Mouse (Mus musculus) stomach, embryonic 14.5 days (tissue): ENCODE data around the gene Ddx19b. TPM values are rescaled to one million over a fixed set of nuclear protein-coding genes. Genes with fewer than 3 reads are reported as not detected.

Source experiments
- ATAC-seq: fragments of 200-750 bp; cut with Nextera tagmentation; 2 replicates; pipeline ENCODE4 v1.8.0; 2017; ENCODE audit warnings: low read depth, moderate TSS enrichment; ENCODE audit not compliant: insufficient number of reproducible peaks, insufficient read depth, low FRiP score
- H3K27ac ChIP-seq: fragments of 300-500 bp; sonication (generic); 2 replicates; pipeline ENCODE4 v1.5.1; 2014; ENCODE audit warnings: mild to moderate bottlenecking, low read length, moderate library complexity, mixed read lengths
- H3K27me3 ChIP-seq: fragments of 300-500 bp; sonication (generic); 2 replicates; pipeline ENCODE4 v1.6.1; 2014; ENCODE audit warnings: low read length, control low read depth, mixed read lengths; ENCODE audit not compliant: control insufficient read depth, insufficient read depth
- H3K36me3 ChIP-seq: fragments of 300-500 bp; sonication (generic); 2 replicates; pipeline ENCODE4 v1.6.1; 2014; ENCODE audit warnings: mild to moderate bottlenecking, control low read depth, low read length, moderate library complexity, mixed read lengths; ENCODE audit not compliant: control insufficient read depth, insufficient read depth
- H3K4me1 ChIP-seq: fragments of 300-500 bp; sonication (generic); 2 replicates; pipeline ENCODE4 v1.6.1; 2014; ENCODE audit warnings: low read length, control low read depth, mixed read lengths; ENCODE audit not compliant: control insufficient read depth, insufficient read depth
- H3K4me2 ChIP-seq: fragments of 300-500 bp; sonication (generic); replicated peaks from 2 replicates; pipeline ENCODE4 v1.6.1; 2014; ENCODE audit warnings: low read depth, low read length, control low read depth
- H3K4me3 ChIP-seq: fragments of 300-500 bp; sonication (generic); 2 replicates; pipeline ENCODE4 v1.5.1; 2014; ENCODE audit warnings: low read depth, low read length, control low read depth
- H3K9ac ChIP-seq: fragments of 300-500 bp; sonication (generic); replicated peaks from 2 replicates; pipeline ENCODE4 v1.6.1; 2014; ENCODE audit warnings: low read depth, mild to moderate bottlenecking, control low read depth, low read length, moderate library complexity, mixed read lengths
- H3K9me3 ChIP-seq: fragments of 300-500 bp; sonication (generic); 2 replicates; pipeline ENCODE4 v1.6.1; 2016; ENCODE audit warnings: low read depth, low read length, control low read depth; ENCODE audit not compliant: control insufficient read depth
- WGBS: fragments of 180-500 bp; shearing (Covaris S2); extraction: QIAGEN DNeasy Blood & Tissue Kit; methylation state at CpG from one replicate; pipeline ENCODE4 v1.1.7; 2014; 5-methylcytosine and 5-hydroxymethylcytosine counted together
- microRNA-seq: library from miRNA; unstranded; fragments of <30 nt; microRNA quantifications from one replicate; pipeline ENCODE4, GENCODE M21; 2016
- polyA plus RNA-seq: library from polyadenylated mRNA; unstranded; fragments of >200 nt; fragmentation: Nextera tagmentation; extraction: Ambion mirVana; gene quantifications from 2 replicates; pipeline ENCODE4 v1.2.1, GENCODE M21; 2014

Ddx19b gene
- polyA plus RNA-seq, 1 experiment from 2014 or later: 7.7 TPM

- WGBS: 91% methylated on average over 19 of the region's 19 CpGs
- H3K27ac ChIP-seq: no peak overlapping the region
- no peak overlapping the region for H3K9ac ChIP-seq
- H3K9me3 ChIP-seq: no peaks in the 10 kb centered on the region
- ATAC-seq: no peak
- H3K27me3 ChIP-seq: no peaks in the 10 kb centered on the region
- H3K36me3 ChIP-seq: peaks cover 19% of the 10 kb centered on the region; the same call in 1 of the 2 replicates
- no peak overlapping the region for H3K4me3 ChIP-seq
- no peak overlapping the region for H3K4me2 ChIP-seq
- no peaks in the 10 kb centered on the region for H3K4me1 ChIP-seq
Observed at GRCm38 (mm10) chr8:110957471-110957870, 74.1 kb downstream of the Ddx19b start.

DNA sequence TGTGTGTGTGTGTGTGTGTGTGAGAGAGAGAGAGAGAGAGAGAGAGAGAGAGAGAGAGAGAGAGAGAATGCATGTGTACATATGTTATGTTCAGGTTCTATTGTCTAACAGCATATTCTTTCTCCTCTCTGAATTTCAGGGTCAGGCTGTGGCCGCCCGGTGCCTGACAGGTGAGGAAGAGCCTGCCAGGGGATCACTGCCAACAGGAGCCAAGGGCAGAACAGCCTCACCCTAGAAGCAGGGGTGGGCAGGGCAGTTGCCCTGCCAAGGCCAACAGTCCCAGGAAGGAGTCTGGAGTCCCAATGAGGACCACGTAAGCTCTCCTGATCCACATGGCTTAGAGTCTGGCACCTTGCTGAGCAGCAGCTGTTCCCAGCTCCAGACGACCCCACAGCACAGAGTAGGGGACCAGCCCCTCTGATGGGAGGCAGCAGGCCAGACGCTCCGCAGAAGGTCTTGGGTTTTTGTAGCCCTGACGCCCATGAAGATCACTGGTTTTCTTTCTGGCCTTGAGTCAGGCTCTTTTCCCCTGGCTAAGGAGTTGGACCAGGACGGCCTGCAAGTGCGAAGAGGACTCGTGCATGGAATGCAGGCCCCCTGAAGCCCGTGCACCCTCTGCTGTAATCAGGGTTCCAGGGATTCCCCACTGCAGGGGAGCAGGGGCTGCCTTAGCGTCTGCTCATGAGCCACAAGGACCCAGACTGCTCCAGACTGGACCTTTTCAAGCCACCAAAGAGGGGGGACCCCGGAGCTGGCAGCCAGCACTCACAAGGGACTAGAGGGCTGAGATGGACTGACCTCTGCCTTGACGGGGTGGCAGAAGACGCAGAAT, 74.7 kb downstream of the Ddx19b start:
- no peak overlapping the region for H3K4me2 ChIP-seq
- 86% methylated on average over 15 of the region's 15 CpGs for WGBS
- H3K9me3 ChIP-seq: no peaks in the 10 kb centered on the region
- H3K27me3 ChIP-seq: no peaks in the 10 kb centered on the region
- ATAC-seq: no peak
- H3K9ac ChIP-seq: no peak overlapping the region
- H3K36me3 ChIP-seq: peaks cover 14% of the 10 kb centered on the region; the same call in 1 of the 2 replicates
- no peak overlapping the region for H3K4me3 ChIP-seq
- H3K27ac ChIP-seq: no peak overlapping the region
- no peaks in the 10 kb centered on the region for H3K4me1 ChIP-seq

GRCm38 (mm10) chr8:110954776-110955175, 76.8 kb downstream of the Ddx19b start:
- ATAC-seq: no peak
- WGBS: 65% methylated on average over 8 of the region's 8 CpGs

More at GRCm38 (mm10) chr8:110954776-110955175, 76.8 kb downstream of the Ddx19b start:
- Histone ChIP-seq H3K27ac (no peak overlapping the region), H3K9me3 (no peaks in the 10 kb centered on the region), H3K27me3 (no peaks in the 10 kb centered on the region), H3K9ac (no peak overlapping the region), H3K4me3 (no peak overlapping the region), H3K4me2 (no peak overlapping the region), H3K36me3 (peaks cover 8% of the 10 kb centered on the region), H3K4me1 (no peaks in the 10 kb centered on the region)

Small RNA genes lying within 50 kb of the gene (microRNA-seq; reads per million reads assigned to microRNA genes)
- gene Gm24103 (not detected), gene Mir3473d (not detected)

Other genes starting within 250 kb of the Ddx19b start
- 1.2 and 1.5 TPM in 2 replicates for gene Il34, start 225.8 kb downstream of the Ddx19b start, polyA plus RNA-seq
- 61.5 and 67.4 TPM in 2 replicates for gene Cog4, start 185.2 kb downstream of the Ddx19b start, polyA plus RNA-seq
- gene Sf3b3, start 185.0 kb downstream of the Ddx19b start, polyA plus RNA-seq: 148 TPM in 2 replicates
- gene Fuk, start 129.3 kb downstream of the Ddx19b start, polyA plus RNA-seq: 8.2 and 9.0 TPM in 2 replicates
- 11.0 and 11.6 TPM in 2 replicates for gene St3gal2, start 111.8 kb downstream of the Ddx19b start, polyA plus RNA-seq
- 18.4 and 18.8 TPM in 2 replicates for gene Ddx19a, start 34.0 kb downstream of the Ddx19b start, polyA plus RNA-seq
- gene Aars, start 1.4 kb upstream of the Ddx19b start, polyA plus RNA-seq: 43.2 and 52.0 TPM in 2 replicates
- 13.2 and 13.8 TPM in 2 replicates for gene Exosc6, start 24.6 kb upstream of the Ddx19b start, polyA plus RNA-seq
- gene Clec18a, start 60.7 kb upstream of the Ddx19b start, polyA plus RNA-seq: not detected in 2 replicates
- 7.5 and 8.6 TPM in 2 replicates for gene Pdpr, start 62.9 kb upstream of the Ddx19b start, polyA plus RNA-seq
- gene Glg1, start 227.5 kb upstream of the Ddx19b start, polyA plus RNA-seq: 89.4 and 97.6 TPM in 2 replicates